Mouse (Mus musculus) kidney, postnatal 25 days (tissue): ENCODE data around the gene Ebf3.
A peak's percentile ranks its signal among the peaks of the same experiment; 100 is the strongest.

Source experiments
- DNase-seq, 2 experiments: peaks; one replicate each; pipeline ENCODE4 v3.0.0; 2021; ENCODE audit warnings: mixed read lengths in 2 of 2

Gene Ebf3

DNA sequence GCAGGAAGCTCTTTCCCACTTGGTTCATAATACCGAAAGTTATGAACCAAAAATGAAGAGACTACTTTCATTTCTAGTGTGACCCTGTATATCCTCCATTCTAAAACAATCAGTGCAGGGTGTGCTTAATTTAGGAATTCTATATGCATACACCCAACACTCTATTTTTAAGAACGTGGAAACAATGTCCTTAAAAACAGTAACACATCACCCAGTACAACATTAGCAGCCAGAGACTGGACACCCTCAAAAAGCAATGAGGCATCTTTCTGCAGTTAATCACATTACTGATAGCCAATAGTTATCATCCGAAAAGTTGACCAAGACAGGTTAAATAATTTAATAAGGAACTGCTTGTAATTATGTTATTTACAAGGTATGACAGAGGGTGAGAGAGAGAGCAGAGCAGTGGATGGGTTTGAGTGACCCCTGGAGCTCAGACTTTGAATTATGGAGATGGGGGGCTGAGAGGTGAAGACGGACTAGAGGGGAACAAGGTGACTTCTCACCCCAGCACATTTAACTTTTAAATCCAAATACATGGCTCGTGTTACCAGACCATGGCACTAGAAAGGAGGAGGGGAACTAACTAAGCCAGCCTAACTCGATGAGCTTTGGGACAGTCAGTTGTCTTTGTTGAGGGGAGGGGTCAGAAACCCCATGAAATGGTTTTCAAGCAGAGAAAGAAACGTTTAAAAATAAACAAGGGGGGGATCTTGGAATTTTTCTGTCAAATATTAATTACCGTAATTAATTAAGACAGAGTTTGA, 2.7 kb downstream of the Ebf3 start:
- DNase-seq = no peak

- no peak for DNase-seq
Observed at GRCm38 (mm10) chr7:137310876-137311275, 3.4 kb downstream of the Ebf3 start.

DNA sequence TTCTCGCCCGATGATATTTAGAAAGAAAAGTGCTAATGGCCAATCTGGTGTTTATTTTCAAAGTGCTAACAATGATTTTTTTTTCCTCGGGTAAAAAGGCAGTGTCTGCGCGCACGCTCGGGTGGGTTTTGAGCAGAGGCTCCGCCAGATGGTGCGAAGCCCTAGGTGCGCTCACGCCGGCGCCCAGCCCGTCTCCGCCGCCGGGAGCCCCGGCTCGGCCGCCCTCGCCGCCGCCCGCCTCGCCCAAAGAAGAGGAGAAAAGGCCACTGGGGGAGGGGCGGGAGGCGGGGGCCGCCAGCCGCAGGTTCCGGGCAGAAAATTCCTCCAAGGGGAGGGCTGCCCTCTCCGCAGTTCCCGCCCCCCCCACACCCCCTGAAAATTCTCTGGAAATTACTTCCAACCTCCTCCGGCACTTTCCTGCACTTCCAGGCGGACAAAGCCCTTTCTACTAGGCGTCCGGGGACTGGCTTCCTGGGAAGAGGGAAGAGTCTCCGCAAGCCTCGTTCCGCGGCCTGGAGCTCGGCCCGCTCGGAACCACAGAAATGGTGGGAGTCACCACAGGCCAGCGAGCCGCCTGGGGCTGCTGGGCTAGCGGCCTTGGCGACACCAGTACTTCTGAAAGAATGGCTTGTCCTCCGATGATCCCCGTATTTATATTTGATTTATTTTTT, 4.0 kb downstream of the Ebf3 start:
- DNase-seq = peak in 1 of 2 experiments; percentile 40

GRCm38 (mm10) chr7:137309071-137310066, 4.9 kb downstream of the Ebf3 start:
- DNase-seq = no peak

GRCm38 (mm10) chr7:137308061-137309060, 5.9 kb downstream of the Ebf3 start:
- no peak for DNase-seq

DNA sequence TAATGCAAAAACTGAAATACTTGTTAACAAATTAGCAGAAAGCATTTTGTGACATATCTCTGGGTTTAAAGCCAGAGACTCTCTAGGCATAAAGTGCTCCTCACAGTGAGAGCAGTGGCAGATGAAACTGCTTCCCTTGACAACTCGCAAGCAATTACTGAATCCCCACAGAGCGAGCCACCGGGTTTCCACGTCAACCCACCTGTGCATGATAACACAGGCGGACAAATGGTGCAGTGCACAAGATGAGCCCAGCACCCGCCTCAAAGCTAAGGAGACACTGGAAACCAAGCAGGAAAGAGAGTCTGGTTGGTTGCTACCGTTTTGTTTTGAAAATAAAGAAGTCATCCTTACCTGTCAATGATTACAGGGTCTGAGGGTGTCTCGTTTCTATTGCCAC, 7.1 kb downstream of the Ebf3 start:
- DNase-seq = no peak

- DNase-seq = no peak
Observed at GRCm38 (mm10) chr7:137306127-137306526, 8.1 kb downstream of the Ebf3 start.

DNA sequence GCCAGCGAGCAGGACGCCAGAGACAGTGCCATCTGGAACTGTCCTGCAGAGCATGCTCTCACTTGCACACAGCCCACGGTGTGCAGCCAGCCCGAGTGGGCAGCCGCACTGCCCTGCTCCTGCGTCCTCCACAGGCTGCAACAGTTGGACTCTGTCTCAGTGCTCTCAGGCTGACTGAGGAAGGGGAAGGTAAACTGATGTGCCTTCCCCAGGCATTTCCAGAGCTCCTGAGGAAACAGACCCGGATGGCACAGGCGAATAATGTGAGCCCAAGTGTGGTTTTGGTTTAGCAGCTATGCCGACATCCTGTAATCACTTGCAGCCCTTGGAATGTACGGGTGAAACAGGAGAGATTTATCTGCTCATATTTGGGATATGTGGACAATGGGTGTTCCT, 10.5 kb downstream of the Ebf3 start:
- DNase-seq = no peak

GRCm38 (mm10) chr7:137302961-137303775, 11.1 kb downstream of the Ebf3 start:
- DNase-seq = no peak

GRCm38 (mm10) chr7:137302161-137302560, 12.1 kb downstream of the Ebf3 start:
- no peak for DNase-seq

GRCm38 (mm10) chr7:137301329-137301751, 12.9 kb downstream of the Ebf3 start:
- no peak for DNase-seq

GRCm38 (mm10) chr7:137300826-137301225, 13.4 kb downstream of the Ebf3 start:
- DNase-seq = no peak

DNA sequence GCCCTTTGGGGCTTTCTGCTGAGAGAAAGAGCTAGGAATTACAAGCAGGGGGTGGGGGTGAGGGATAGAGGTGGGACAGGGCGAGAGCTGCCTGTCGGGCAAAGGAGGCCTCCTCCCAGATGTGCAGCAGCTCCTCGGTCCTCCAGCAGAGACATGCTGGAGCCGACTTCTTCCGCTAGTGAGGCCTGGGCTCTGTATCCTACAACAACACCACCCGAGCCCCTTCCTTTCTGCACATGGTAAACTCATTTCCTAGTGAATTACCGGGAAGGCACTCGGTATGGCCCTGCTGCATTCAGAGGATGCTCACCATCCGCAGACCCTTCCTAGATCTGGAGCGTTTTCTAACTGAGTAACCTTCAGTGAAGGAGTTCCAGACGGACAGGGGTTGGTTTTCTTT, 14.1 kb downstream of the Ebf3 start:
- no peak for DNase-seq

DNA sequence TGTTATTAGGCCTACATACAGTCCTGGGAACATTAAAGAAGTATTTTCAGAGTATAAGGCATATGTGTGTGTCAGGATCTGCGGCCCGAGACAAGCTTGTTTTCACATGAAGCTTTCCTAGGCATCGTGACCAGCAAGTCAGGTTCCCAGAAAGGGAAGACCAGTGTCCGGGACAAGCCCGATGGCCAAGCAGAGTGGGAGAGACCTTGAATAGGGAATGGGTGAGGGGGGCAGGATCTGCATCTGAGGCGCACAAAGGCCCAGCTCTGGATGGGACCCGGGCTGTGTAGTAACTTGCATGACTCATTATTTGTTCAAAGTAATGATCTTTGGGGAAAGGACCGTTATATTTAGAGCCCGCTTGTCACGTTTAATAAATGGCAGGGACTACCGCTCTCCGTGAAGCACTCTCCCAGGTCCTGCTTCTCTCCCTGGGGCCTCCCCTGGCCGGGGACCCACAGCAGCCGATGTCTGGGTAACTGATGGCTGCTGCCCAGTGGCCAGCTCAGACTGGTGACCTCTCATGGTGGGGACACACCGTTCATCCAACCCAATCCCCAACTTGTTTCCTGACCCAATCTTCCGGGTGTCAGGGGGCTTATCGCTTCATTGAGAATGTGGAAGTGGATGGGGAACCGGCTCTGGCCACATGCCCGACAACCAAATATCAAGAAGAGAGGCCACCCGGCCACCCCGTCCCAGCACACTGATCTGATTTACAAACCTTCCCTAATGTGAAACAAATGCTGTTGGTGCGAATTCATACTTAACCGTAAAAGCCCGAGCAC, 16.5 kb downstream of the Ebf3 start:
- no peak for DNase-seq

- no peak for DNase-seq
Observed at GRCm38 (mm10) chr7:137297131-137297530, 17.1 kb downstream of the Ebf3 start.

GRCm38 (mm10) chr7:137295612-137296011, 18.6 kb downstream of the Ebf3 start:
- DNase-seq = no peak

- DNase-seq = no peak
Observed at GRCm38 (mm10) chr7:137294446-137294845, 19.8 kb downstream of the Ebf3 start.

DNA sequence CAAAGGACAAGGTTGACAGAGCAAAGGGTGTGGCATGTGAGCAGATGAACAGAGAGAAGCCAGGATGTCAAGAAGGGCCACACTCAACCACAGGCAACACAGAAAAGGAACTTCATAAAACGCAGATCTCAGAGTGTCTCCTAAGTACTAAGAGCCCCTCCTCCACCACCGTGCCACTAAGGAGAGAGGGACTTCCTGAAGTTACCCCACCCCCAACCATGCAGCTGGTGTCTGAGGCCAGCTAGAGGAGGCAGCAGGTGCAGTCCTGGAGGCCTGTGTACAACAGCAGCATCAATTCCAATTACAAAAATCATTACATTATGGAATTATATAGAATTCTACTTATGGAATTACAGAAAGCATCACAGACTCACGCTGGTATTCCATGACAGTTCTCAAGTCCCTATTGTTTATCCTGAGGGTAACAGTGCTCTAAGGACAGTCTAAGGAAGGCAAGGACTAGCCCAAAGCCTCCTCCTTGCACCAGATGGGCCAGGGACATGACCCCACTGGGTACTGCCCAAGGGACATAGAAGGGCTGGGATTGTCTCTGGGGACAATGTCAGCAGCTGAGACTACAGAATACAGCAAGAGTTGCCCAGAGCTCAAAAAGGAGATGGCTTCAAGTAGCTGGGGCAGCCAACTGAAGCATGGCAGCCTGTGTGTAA, 24.8 kb downstream of the Ebf3 start:
- DNase-seq = no peak

DNA sequence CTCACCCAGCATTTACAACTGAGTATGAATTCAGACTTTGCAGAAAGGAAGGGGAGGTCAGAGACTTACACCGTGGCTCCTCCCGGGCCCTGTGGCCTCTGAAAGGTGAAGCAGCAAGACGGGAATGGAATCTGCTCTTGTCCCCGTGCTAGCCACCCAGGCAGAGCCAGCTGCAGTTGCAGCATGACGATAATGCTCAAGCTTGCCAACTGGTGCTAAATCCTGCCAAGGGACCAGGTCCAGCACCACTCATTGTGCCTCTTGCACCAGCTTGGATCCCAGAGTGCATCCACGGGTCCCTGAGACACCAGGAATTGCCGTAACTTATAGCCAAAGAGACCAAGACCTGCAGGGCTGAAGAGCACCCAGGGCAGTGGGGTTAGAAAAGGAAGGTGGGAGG, 36.1 kb downstream of the Ebf3 start:
- peak in 1 of 2 experiments; percentile 43 for DNase-seq

GRCm38 (mm10) chr7:137277713-137278112, 36.5 kb downstream of the Ebf3 start:
- DNase-seq = no peak
